In genomic region chr5:29289703-29290102, GRCm38 (mm10) we compare ENCODE assay signal across 1 mouse cellular context.
TF ChIP-seq lines count a peak whose summit lies in the region.

No protein-coding gene starts in this region.

TF ChIP-seq in CH12.LX, 34 proteins besides CTCF, POLR2A, EP300 and RAD21 (continued from another document):
- 0 out of 2 replicates have a peak, but pooled peaks have one; percentile 5 for TF ChIP-seq MAFK (IDR thresholded peaks at IDR 0.05; ENCODE audit: insufficient replicate concordance, low read length)
- 0 out of 2 replicates have a peak, but pooled peaks have one; percentile 8 for TF ChIP-seq JUND (conservative IDR thresholded peaks at IDR 0.05; ENCODE audit: low read depth, low read length)
- no peak for TF ChIP-seq ZNF384 (IDR thresholded peaks at IDR 0.05; ENCODE audit: low read depth, low read length)
- no peak for TF ChIP-seq USF2 (conservative IDR thresholded peaks at IDR 0.05; ENCODE audit: low read depth, low read length)
- TF ChIP-seq KAT2A (IDR thresholded peaks at IDR 0.05; ENCODE audit: insufficient replicate concordance, low read length), result no peak
- no peak for TF ChIP-seq UBTF (IDR thresholded peaks at IDR 0.05; ENCODE audit: low read depth, low read length)
- no peak for TF ChIP-seq SMC3 (IDR thresholded peaks at IDR 0.05; ENCODE audit: low read depth, low read length)
- no peak for TF ChIP-seq NELFE (IDR thresholded peaks at IDR 0.05; ENCODE audit: low read depth, low read length)
- TF ChIP-seq MEF2A (IDR thresholded peaks at IDR 0.05; ENCODE audit: borderline replicate concordance, low read depth, low read length), result no peak
- no peak for TF ChIP-seq E2F4 (IDR thresholded peaks at IDR 0.05; ENCODE audit: insufficient replicate concordance, low read depth, low read length)
- TF ChIP-seq PAX5 (IDR thresholded peaks at IDR 0.05; ENCODE audit: low read length), result no peak
TF ChIP-seq in CH12.LX: peak in this region for 9.
